Mouse (Mus musculus) erythroid progenitor cell, adult 5-6 weeks (primary cell): ENCODE results near the gene Rem1. TPM values are rescaled to one million over a fixed set of nuclear protein-coding genes. Genes with fewer than 3 reads are reported as not detected.

Source experiments
- ATAC-seq: replicated peaks from 2 replicates; pipeline ENCODE4 v1.8.0; 2016; ENCODE audit warnings: moderate number of reproducible peaks, mild to moderate bottlenecking, moderate TSS enrichment, inconsistent platforms; ENCODE audit not compliant: poor library complexity, low FRiP score, severe bottlenecking
- total RNA-seq, 2 experiments: library from RNA; stranded (forward) in 1 of 2; stranded (reverse) in 1 of 2; fragments of 150-400 nt in 1 of 2; fragments of 186-747, 209-891 nt in 1 of 2; gene quantifications; 2 replicates each; pipeline versions ENCODE4 v1.2.3 to v1.2.4; 2015 to 2017; ENCODE audit warnings: low replicate concordance in 2 of 2

Rem1 gene
- total RNA-seq (2015; ENCODE audit: low replicate concordance) (2.9 TPM in 1 of 2 replicates, not detected in the other), total RNA-seq (2017; ENCODE audit: low replicate concordance) (not detected in 2 replicates)

- ATAC-seq: no peak
Observed at GRCm38 (mm10) chr2:152626774-152627591, at the start of gene Rem1. Gene Rem1 (plus strand): TSS chr2:152626951.

DNA sequence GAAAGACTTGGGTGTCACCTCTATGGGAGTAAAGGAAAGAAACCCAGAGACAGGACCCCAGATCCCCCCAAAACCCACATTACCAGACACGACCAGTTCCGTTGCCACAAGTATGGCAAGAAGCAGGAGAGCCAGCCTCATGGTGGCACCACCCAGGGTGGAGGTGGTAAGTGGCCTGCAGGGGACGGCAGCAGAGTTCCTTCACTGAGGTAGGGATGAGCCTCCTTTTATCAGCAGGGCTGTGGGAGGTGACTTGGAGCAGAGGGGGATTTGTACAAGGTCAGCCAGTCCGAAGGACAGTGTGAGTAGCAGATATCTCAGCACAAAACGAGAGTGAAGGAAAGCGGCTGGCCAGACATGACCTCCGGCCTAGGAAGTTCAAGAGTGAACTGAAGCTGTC lies 46.6 kb upstream of the Rem1 start, which contains the start of gene Defb19:
Defb19 (minus strand) TSS at position 206 of the 400 bp plus-strand sequence.
- no peak for ATAC-seq

DNA sequence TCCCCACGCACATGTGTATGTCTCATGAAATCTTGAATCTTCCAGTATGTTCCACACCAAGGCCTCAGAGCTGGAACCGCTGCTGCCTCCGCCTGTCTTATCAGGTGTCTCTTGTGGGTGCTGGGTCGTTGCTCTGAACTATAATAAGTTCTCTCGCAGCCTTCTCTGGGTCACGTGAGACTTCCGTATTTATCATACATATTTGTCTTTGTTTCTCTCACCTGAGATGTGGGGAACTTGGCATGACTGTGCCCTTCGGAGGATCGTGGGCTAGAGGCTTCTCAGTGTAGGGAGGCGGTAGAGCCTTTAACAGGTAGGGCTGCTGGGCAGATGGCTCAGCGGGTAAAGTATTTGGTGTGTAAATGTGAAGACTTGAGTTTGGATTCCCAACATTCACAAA lies 46.1 kb upstream of the Rem1 start:
- ATAC-seq: no peak

DNA sequence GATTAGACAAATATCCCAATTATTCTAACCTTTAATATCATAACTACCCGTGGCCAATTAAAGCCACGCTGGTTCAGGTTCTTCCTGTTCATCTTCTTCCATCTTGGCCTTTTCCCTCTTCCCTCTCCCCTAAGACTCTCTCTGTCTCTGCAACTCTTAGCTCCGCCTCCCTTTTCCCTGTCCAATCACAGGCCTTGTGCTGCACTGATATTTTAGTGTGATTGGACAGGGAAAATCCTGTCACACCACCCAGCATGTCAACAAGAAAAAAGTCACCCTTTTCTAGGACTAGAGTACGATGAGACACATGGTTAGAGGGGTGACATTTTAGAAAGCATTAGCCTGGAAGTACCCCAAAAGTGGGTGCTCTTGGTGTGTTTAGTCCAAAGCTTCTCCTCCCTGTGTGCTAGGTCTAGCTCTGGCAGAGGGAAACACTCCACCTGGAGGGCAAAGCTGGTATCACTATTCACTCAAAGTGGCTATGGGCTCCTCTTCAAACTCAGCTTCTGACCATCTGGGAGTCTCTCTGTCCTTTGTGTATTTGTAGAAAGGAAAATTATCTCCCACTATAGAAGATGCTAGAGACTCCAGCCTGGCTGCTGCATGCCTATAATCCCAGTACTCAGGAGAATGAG lies 39.7 kb upstream of the Rem1 start:
- ATAC-seq: no peak

DNA sequence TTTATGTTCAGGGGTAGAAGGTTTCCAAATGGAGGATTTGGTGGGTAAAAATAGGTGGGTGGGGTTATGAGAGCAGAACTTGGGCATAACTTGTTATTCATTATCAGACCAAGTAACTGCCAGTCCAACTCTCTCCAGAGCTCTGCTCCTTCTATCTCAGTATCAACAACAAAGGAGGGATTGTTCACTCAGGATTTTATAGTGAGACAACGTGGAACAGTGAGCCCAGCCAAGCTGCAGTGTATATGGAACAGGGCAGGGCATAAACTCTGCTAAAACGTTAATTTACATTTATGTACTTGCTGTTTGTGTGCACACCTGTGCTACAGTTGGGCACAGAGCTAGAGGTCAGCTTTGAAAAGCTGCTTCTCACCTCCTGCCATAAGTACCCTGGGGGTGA lies 38.3 kb upstream of the Rem1 start:
- ATAC-seq: no peak

DNA sequence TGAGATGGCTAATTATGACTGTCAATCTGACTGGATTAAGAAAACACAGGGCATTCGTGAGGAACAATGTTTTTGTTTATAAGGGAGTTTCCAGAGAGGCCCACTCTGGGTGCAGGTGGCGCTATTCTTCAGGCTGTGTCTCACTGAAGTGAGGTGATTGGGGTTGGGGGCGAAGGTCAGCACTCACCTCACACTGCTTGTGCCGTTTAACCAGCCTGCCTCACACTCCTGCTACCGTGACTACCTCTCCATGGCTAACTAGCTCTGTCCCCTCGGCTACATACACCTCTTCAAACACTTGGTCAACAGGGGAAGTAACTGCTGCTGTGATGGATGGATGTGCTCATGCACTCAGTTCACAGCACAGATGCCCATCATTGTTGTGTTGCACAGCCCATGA lies 37.7 kb upstream of the Rem1 start:
- no peak for ATAC-seq

DNA sequence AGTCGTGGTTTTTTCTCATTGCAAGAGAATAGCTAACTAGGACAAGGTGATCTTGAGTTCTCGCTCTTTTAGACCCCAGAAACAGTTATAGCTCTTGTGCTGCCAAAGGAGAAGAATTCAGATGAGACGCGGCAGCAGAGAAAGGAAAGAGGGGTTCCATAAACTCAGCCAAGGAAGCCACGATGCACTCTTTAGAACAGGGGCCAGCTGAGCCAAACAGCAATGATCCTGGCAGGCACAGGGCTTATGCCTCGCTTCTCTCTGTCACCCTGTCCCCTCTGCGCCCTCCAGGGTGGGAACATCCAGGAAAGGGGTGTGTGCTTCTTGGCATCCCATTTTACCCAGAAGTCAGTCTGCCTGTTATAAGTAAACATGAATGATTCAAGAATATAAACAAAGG lies 27.5 kb upstream of the Rem1 start, which contains the start of gene Defb45:
Defb45 (minus strand) TSS at position 101 of the 400 bp plus-strand sequence.
- ATAC-seq: no peak

GRCm38 (mm10) chr2:152600076-152600475 lies 26.7 kb upstream of the Rem1 start:
- no peak for ATAC-seq

DNA sequence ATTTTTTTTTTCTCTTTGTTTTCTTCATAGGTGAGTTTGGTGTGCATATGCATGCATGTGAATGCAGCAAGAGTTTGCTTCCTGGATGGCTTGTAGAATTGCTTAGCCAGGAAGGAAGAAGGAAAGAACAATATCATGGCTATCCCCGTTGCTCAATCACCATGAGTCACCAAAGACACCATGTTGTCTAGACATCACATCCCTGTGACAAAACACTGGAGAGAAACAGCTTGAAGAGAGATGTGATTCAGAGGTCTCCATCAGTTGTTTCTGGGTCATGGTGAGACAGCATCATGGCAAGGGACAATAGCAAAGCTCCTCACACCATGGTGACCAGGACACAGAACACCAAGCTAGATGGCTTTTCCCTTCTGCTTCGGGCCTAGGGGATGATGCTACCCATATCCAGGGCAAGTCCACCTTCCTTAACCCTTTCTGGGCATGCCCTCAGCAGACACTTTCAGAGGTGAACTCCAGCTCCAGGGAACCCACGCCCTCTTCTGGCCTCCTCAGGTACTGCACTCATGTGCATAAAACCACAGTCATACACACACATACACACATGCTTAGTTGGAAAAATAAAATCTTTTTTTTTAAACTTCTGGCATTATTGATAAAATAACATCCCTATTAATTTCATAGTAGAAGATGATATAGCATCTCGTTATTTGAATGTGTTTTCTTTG lies 25.3 kb upstream of the Rem1 start:
- ATAC-seq: no peak

DNA sequence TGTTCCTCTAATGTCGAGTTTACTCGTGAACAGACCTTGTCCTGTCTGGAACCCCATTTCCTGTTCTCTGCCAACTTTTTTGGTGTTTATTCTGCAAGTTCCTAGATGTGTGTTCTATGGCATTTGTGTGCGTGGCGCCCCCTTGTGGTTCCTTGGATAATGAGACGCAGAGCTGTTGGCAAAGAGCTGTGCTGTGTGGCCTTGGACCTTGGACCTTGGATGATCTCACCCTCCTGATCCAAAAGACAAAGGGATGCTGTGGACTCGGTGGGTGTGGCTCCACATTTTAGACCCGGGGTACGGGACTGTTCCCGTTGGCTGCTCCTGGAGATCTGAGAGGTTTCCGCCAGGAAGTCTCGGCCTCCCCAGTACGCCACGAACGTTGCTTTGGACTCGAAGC lies 22.7 kb upstream of the Rem1 start, which contains the start of gene Defb36:
Defb36 (plus strand) TSS at position 271 of the 400 bp plus-strand sequence.
- no peak for ATAC-seq

- no peak for ATAC-seq
Observed at GRCm38 (mm10) chr2:152607746-152608145, 19.0 kb upstream of the Rem1 start.

DNA sequence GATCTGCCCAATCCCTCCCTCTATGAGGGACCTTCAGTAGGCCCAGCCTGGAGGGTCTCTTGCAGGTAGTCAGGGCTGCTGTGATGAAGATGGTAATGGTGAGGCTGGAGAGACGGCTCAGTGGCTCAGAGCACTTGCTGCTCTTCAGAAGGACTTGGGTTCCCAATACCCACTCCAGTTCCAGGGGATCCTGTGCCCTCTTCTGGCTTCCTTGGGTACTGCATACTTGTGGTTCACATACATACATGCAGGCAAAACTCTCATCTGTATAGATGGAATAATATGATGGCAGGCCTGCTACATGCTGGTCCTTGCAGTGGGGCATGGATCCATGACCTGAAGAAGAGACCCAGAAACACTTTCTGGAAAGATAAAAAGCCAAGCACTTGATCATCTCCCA lies 18.0 kb upstream of the Rem1 start:
- no peak for ATAC-seq

- no peak for ATAC-seq
Observed at GRCm38 (mm10) chr2:152612193-152612592, 14.6 kb upstream of the Rem1 start.

DNA sequence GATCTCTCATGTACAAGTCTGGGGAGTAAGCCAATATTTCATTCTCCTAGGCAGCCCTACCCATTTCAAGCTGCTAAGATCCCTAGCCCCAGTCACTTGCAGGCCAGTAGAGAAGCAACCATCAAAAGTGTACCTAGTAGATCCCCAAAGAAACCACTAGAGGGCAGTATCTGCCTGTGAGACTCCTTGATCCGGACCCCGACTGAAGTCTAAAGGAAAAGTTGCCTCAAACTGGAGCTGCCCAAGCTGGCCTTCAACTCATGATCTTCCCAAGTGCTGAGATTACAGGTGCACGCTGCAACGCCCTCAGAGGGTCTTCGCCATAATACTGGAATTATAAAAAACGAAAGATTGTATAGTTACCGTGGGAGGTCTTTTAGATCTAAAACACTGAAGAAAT lies 11.2 kb upstream of the Rem1 start:
- ATAC-seq: peak; percentile 67; the same call in 1 of the 2 replicates

DNA sequence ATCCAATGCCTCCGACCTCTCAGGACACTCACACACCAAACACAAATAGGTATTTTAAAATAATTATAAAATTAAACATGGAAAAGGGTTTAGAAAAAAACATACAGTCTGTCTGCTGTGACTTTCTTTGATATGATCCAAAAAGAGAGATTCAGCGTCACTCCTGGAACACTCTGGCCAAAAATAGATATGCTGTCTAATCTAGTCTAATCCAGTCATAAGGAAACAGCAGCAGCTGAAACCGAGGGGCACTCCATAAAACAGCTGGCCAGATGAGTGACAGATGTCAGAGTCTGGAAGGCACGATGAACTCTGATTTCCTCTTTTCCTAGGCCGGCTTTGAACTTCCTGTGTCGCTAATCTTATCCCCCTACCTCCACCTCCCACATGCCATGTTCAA lies 10.3 kb upstream of the Rem1 start:
- ATAC-seq: no peak

DNA sequence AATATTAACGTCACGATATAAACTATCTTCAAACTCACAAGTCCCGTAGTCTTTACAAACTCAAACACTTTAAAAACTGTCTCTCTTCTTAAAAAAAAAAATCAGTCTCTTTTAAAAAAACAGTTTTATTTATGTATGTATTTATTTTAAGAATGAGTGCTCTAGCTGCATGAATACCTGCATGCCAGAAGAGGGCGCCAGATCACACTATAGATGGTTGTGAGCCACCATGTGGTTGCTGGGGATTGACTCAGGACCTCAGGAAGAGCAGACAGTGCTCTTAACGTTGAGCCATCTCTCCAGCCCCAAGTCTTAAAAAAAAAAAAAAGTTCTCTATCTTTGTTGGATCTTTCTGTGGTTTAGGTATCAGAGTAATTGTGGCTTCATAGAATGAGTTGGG lies 9.4 kb upstream of the Rem1 start:
- no peak for ATAC-seq

DNA sequence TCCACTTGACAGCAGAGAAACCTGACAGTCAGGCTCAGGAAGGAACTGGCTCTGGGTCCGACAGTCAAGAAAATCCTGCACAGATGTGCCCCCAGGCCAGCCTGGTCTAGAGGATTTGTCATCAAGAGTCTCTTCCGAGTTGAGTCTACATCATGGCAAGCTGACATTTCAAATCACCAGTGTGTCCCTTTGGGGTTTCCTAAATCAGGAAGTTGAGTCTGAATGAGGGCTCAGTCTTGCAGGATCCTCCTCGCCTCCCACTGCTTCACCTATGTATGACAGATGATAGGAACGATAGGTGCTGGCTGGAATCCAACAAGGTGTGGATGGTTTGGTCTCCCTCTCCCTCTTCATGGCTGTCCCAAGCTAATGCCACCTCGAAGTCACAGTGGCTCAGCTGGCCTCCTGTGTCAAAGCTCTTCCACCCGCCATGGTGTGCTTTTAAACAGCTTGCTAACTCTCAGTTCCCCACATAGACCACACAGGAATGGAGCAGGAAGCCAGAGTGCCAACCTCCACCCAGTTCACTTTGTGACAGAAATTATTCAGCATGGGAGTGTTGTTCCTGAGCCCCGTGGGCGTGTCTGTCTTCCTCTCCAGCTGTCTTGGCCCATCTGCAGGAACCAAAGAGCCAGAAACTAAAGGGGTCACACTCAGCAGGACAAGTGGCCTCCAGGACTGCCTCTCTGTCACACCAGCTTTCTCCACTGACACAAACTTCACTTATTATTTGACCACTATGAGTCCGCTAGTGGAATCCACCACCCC lies 6.2 kb upstream of the Rem1 start:
- no peak for ATAC-seq

GRCm38 (mm10) chr2:152622151-152622550 lies 4.6 kb upstream of the Rem1 start:
- ATAC-seq: no peak

- no peak for ATAC-seq
Observed at GRCm38 (mm10) chr2:152622953-152623352, 3.8 kb upstream of the Rem1 start, which contains the start of gene Defb25. Gene Defb25 (minus strand): TSS chr2:152623053.

- no peak for ATAC-seq
Observed at GRCm38 (mm10) chr2:152624566-152624965, 2.2 kb upstream of the Rem1 start.
